In the genomic region with DNA sequence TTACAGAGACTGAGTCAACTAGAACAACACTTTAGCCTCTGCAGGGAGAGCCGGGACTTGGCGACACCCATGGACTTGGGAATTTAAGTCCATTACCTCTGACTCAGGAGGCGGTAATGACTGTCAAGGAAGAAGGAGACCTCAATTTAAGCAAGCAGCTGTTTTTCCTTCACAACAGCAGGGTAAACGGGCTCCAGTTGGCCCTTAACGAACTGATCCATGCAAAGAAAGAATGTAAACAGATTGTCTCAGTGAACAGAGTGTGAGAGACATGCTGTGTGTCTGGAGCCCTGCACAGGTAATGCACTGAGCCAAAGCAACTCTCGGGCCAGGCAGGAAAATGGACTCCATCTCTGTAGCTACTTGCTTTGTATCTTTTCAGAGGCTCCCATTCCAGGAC, we compare ENCODE assay signal across 12 mouse cellular contexts.
A peak's percentile ranks its signal among the peaks of the same experiment; 100 is the strongest.
DNase-seq lines count a peak whose midpoint lies in the region; ATAC-seq and TF ChIP-seq lines count a peak whose summit lies in the region.
"Had no signal": no experiment of that assay in that cellular context is flagged by ENCODE, and none has a peak within 500 bp of the region (broad histone marks: within the 10 kb centered on the region; RNA-seq: fewer than 3 reads in every experiment).

No protein-coding gene starts in this region.

- no peak for TF ChIP-seq CTCF in C2C12 (IDR thresholded peaks at IDR 0.05; ENCODE audit: control insufficient read depth, insufficient read depth, insufficient read length)
- no peak for TF ChIP-seq CTCF in layer of hippocampus, adult 2 months (conservative IDR thresholded peaks at IDR 0.05)

- WGBS in forebrain, embryonic 14.5 days: 36% methylated on average over 6 of the region's 6 CpGs
- WGBS in forebrain, embryonic 11.5 days: 64% methylated on average over 6 of the region's 6 CpGs
- 19% methylated on average over 6 of the region's 6 CpGs for WGBS in lung, embryonic 16.5 days
- WGBS in midbrain, embryonic 15.5 days: 67% methylated on average over 6 of the region's 6 CpGs

- DNase-seq in forebrain, embryonic 14.5 days (ENCODE audit: low spot score): peak; percentile 20
- no peak for DNase-seq in forebrain, embryonic 11.5 days (ENCODE audit: low spot score)
- peak; percentile 8 to 25 for DNase-seq in cerebellum, postnatal 10 days
- no peak for DNase-seq in layer of hippocampus, adult 2 months (ENCODE audit: low spot score in 2 of 2)
- DNase-seq: heart, adult 18-20 months; kidney, adult 18-20 months; kidney, postnatal 4 days had no signal

- H3K27me3 ChIP-seq in forebrain, embryonic 14.5 days (replicated peaks; ENCODE audit: control insufficient read depth, insufficient read depth, low read length): no peaks in the 10 kb centered on the region
- H3K27me3 ChIP-seq in forebrain, embryonic 11.5 days (ENCODE audit: control insufficient read depth, insufficient read depth, low read length): no peaks in the 10 kb centered on the region
- H3K27me3 ChIP-seq in C2C12 (ENCODE audit: control insufficient read depth, insufficient read depth, insufficient read length): no peaks in the 10 kb centered on the region
- no peaks in the 10 kb centered on the region for H3K27me3 ChIP-seq in lung, embryonic 16.5 days (ENCODE audit: control insufficient read depth, insufficient read depth, low read depth, low read length)
- H3K27me3 ChIP-seq in midbrain, embryonic 15.5 days (replicated peaks): no peaks in the 10 kb centered on the region
- H3K27me3 ChIP-seq: embryonic facial prominence, embryonic 15.5 days had no signal

- no peaks in the 10 kb centered on the region for H3K79me3 ChIP-seq in C2C12 (ENCODE audit: low read depth)

- peaks cover 7% of the 10 kb centered on the region; the same call in 1 of the 2 replicates for H3K4me1 ChIP-seq in forebrain, embryonic 14.5 days (ENCODE audit: control insufficient read depth, insufficient read depth, low read length)
- H3K4me1 ChIP-seq in forebrain, embryonic 11.5 days (replicated peaks; ENCODE audit: control insufficient read depth, insufficient read depth, low read length): no peaks in the 10 kb centered on the region
- H3K4me1 ChIP-seq in lung, embryonic 16.5 days (replicated peaks; ENCODE audit: control insufficient read depth, insufficient read depth, low read length): no peaks in the 10 kb centered on the region; the same call in 1 of the 2 replicates
- no peaks in the 10 kb centered on the region for H3K4me1 ChIP-seq in midbrain, embryonic 15.5 days

- no peaks in the 10 kb centered on the region for H3K9me3 ChIP-seq in forebrain, embryonic 14.5 days (replicated peaks; ENCODE audit: control insufficient read depth, low read length)
- H3K9me3 ChIP-seq in forebrain, embryonic 11.5 days (ENCODE audit: control insufficient read depth, low read length): no peaks in the 10 kb centered on the region
- H3K9me3 ChIP-seq in lung, embryonic 16.5 days (ENCODE audit: control insufficient read depth, low read length): no peaks in the 10 kb centered on the region
- no peaks in the 10 kb centered on the region for H3K9me3 ChIP-seq in midbrain, embryonic 15.5 days
- H3K9me3 ChIP-seq: embryonic facial prominence, embryonic 15.5 days had no signal

- H3K36me3 ChIP-seq in forebrain, embryonic 14.5 days (ENCODE audit: control insufficient read depth, insufficient read depth, low read length): no peaks in the 10 kb centered on the region
- no peaks in the 10 kb centered on the region for H3K36me3 ChIP-seq in forebrain, embryonic 11.5 days (ENCODE audit: control insufficient read depth, insufficient read depth, low read length)
- H3K36me3 ChIP-seq in C2C12 (ENCODE audit: control insufficient read depth, insufficient read depth): no peaks in the 10 kb centered on the region
- H3K36me3 ChIP-seq in lung, embryonic 16.5 days (ENCODE audit: control insufficient read depth, insufficient read depth, low read length): no peaks in the 10 kb centered on the region
- no peaks in the 10 kb centered on the region for H3K36me3 ChIP-seq in midbrain, embryonic 15.5 days (replicated peaks)
- H3K36me3 ChIP-seq: embryonic facial prominence, embryonic 15.5 days had no signal

- H3K4me3 ChIP-seq in forebrain, embryonic 14.5 days (ENCODE audit: low read depth, low read length): no peak overlapping the region
- no peak overlapping the region for H3K4me3 ChIP-seq in forebrain, embryonic 11.5 days (ENCODE audit: low read depth, low read length)
- H3K4me3 ChIP-seq in C2C12 (ENCODE audit: insufficient read depth, poor library complexity, severe bottlenecking): no peak overlapping the region
- H3K4me3 ChIP-seq in lung, embryonic 16.5 days (ENCODE audit: low read length): no peak overlapping the region
- H3K4me3 ChIP-seq in layer of hippocampus, adult 2 months: no peak overlapping the region
- H3K4me3 ChIP-seq in midbrain, embryonic 15.5 days: no peak overlapping the region
- H3K4me3 ChIP-seq: embryonic facial prominence, embryonic 15.5 days had no signal

- no peak for ATAC-seq in forebrain, embryonic 14.5 days
- no peak for ATAC-seq in forebrain, embryonic 11.5 days (replicated peaks; ENCODE audit: low FRiP score)
- peak; percentile 86 for ATAC-seq in lung, embryonic 16.5 days (ENCODE audit: low read depth)
- ATAC-seq in midbrain, embryonic 15.5 days (replicated peaks): no peak

- H3ac ChIP-seq in C2C12 (ENCODE audit: control insufficient read depth, insufficient read length, low read depth): no peak overlapping the region

- no peaks in the 10 kb centered on the region for H3K79me2 ChIP-seq in C2C12 (ENCODE audit: control insufficient read depth, insufficient read depth)

- no peak overlapping the region for H3K9ac ChIP-seq in forebrain, embryonic 14.5 days (ENCODE audit: low read length)
- no peak overlapping the region for H3K9ac ChIP-seq in forebrain, embryonic 11.5 days (ENCODE audit: low read length)
- no peak overlapping the region for H3K9ac ChIP-seq in lung, embryonic 16.5 days (ENCODE audit: low read length)
- no peak overlapping the region for H3K9ac ChIP-seq in midbrain, embryonic 15.5 days
- H3K9ac ChIP-seq: embryonic facial prominence, embryonic 15.5 days; hindbrain, embryonic 14.5 days had no signal

- no peak overlapping the region for H3K4me2 ChIP-seq in forebrain, embryonic 14.5 days (ENCODE audit: low read length)
- H3K4me2 ChIP-seq in forebrain, embryonic 11.5 days (ENCODE audit: low read depth, low read length, severe bottlenecking): no peak overlapping the region
- H3K4me2 ChIP-seq in lung, embryonic 16.5 days (ENCODE audit: low read depth, low read length): no peak overlapping the region
- H3K4me2 ChIP-seq in midbrain, embryonic 15.5 days: no peak overlapping the region
- H3K4me2 ChIP-seq: hindbrain, embryonic 14.5 days had no signal

- H3K27ac ChIP-seq in forebrain, embryonic 14.5 days (ENCODE audit: low read depth, low read length): peak overlapping the region; percentile 27; the same call in 1 of the 2 replicates
- H3K27ac ChIP-seq in forebrain, embryonic 11.5 days (ENCODE audit: low read depth, low read length): no peak overlapping the region
- peak overlapping the region; percentile 24 for H3K27ac ChIP-seq in lung, embryonic 16.5 days (ENCODE audit: low read length)
- H3K27ac ChIP-seq in layer of hippocampus, adult 2 months: no peak overlapping the region
- H3K27ac ChIP-seq in midbrain, embryonic 15.5 days: no peak overlapping the region
- H3K27ac ChIP-seq: embryonic facial prominence, embryonic 15.5 days; hindbrain, embryonic 14.5 days had no signal

TF ChIP-seq in C2C12, 6 proteins besides CTCF, POLR2A, EP300 and RAD21:
- TF ChIP-seq MYOD1 (IDR thresholded peaks at IDR 0.05; ENCODE audit: control insufficient read depth, insufficient read length, low read depth) (peak; percentile 40), FOSL1 (IDR thresholded peaks at IDR 0.05; ENCODE audit: insufficient read depth, low read length, poor library complexity, severe bottlenecking) (no peak)

Comparison
In these comparisons a context has a peak if more than half of its experiments do, and no peak if none do; other contexts are left out.
1. DNase-seq: peak in forebrain, embryonic 14.5 days (single experiment) and cerebellum, postnatal 10 days (2 of 2); none in forebrain, embryonic 11.5 days (single experiment) and layer of hippocampus, adult 2 months (0 of 2).
2. H3K27ac ChIP-seq: peak in forebrain, embryonic 14.5 days (single experiment) and lung, embryonic 16.5 days (single experiment); none in forebrain, embryonic 11.5 days (single experiment), layer of hippocampus, adult 2 months (single experiment) and midbrain, embryonic 15.5 days (single experiment).